Mouse (Mus musculus) kidney, embryonic 15.5 days (tissue): Measurements from ENCODE around the gene Nfam1. TPM values are rescaled to one million over a fixed set of nuclear protein-coding genes. Genes with fewer than 3 reads are reported as not detected.
A peak's percentile ranks its signal among the peaks of the same experiment; 100 is the strongest.

Experiments
- ATAC-seq: fragments of 200-750 bp; cut with Nextera tagmentation; replicated peaks from 2 replicates; pipeline ENCODE4 v1.8.0; 2017; ENCODE audit warnings: moderate TSS enrichment; ENCODE audit not compliant: low FRiP score
- H3K27ac ChIP-seq: fragments of 300-500 bp; sonication (generic); 2 replicates; pipeline ENCODE4 v1.5.1; 2015; ENCODE audit warnings: mild to moderate bottlenecking, inconsistent platforms
- H3K27me3 ChIP-seq: fragments of 300-500 bp; sonication (generic); 2 replicates; pipeline ENCODE4 v1.6.1; 2015; ENCODE audit warnings: inconsistent platforms
- H3K36me3 ChIP-seq: fragments of 300-500 bp; sonication (generic); 2 replicates; pipeline ENCODE4 v1.6.1; 2015; ENCODE audit warnings: inconsistent platforms
- H3K4me1 ChIP-seq: fragments of 300-500 bp; sonication (generic); 2 replicates; pipeline ENCODE4 v1.6.1; 2015; ENCODE audit warnings: inconsistent platforms
- H3K4me2 ChIP-seq: fragments of 300-500 bp; sonication (generic); 2 replicates; pipeline ENCODE4 v1.6.1; 2015; ENCODE audit warnings: moderate library complexity, mild to moderate bottlenecking, inconsistent platforms
- H3K4me3 ChIP-seq: fragments of 300-500 bp; sonication (generic); replicated peaks from 2 replicates; pipeline ENCODE4 v1.5.1; 2015; ENCODE audit warnings: mild to moderate bottlenecking, inconsistent platforms
- H3K9ac ChIP-seq: fragments of 300-500 bp; sonication (generic); 2 replicates; pipeline ENCODE4 v1.6.1; 2015; ENCODE audit warnings: mild to moderate bottlenecking, inconsistent platforms
- H3K9me3 ChIP-seq: fragments of 300-500 bp; sonication (generic); replicated peaks from 2 replicates; pipeline ENCODE4 v1.6.1; 2016; ENCODE audit warnings: inconsistent platforms
- WGBS: fragments of 180-500 bp; shearing (Covaris S2); methylation state at CpG from one replicate; pipeline ENCODE4 v1.1.7; 2015; ENCODE audit warnings: mixed read lengths; 5-methylcytosine and 5-hydroxymethylcytosine counted together
- polyA plus RNA-seq: library from polyadenylated mRNA; unstranded; fragments of >200 nt; fragmentation: Nextera tagmentation; extraction: Ambion mirVana; gene quantifications from 2 replicates; pipeline ENCODE4 v1.2.1, GENCODE M21; 2015

Gene Nfam1
- polyA plus RNA-seq, 1 experiment from 2014 or later, result 3.0 TPM

- Histone ChIP-seq H3K4me2 (peak overlapping the region; percentile 58), H3K27me3 (peaks cover 41% of the 10 kb centered on the region), H3K27ac (peak overlapping the region; percentile 87), H3K9ac (no peak overlapping the region), H3K36me3 (no peaks in the 10 kb centered on the region), H3K9me3 (no peaks in the 10 kb centered on the region), H3K4me3 (peak overlapping the region; percentile 18; the same call in 1 of the 2 replicates), H3K4me1 (peaks cover 44% of the 10 kb centered on the region)
- WGBS, result 12% methylated on average over 6 of the region's 6 CpGs
- ATAC-seq, result peak; percentile 52
These were observed 65.2 kb downstream of the Nfam1 start for GRCm38 (mm10) chr15:82967947-82968346.

GRCm38 (mm10) chr15:82964266-82964825 lies 68.8 kb downstream of the Nfam1 start:
- no peak overlapping the region for H3K9ac ChIP-seq
- peaks cover 73% of the 10 kb centered on the region for H3K27me3 ChIP-seq
- no peak for ATAC-seq
- WGBS, result 71% methylated on average over 14 of the region's 14 CpGs
- H3K4me2 ChIP-seq, result peak overlapping the region; percentile 75
- H3K9me3 ChIP-seq, result no peaks in the 10 kb centered on the region
- H3K36me3 ChIP-seq, result no peaks in the 10 kb centered on the region
- peak overlapping the region; percentile 52 for H3K4me3 ChIP-seq
- peak overlapping the region; percentile 78 for H3K27ac ChIP-seq
- H3K4me1 ChIP-seq, result peaks cover 73% of the 10 kb centered on the region

DNA sequence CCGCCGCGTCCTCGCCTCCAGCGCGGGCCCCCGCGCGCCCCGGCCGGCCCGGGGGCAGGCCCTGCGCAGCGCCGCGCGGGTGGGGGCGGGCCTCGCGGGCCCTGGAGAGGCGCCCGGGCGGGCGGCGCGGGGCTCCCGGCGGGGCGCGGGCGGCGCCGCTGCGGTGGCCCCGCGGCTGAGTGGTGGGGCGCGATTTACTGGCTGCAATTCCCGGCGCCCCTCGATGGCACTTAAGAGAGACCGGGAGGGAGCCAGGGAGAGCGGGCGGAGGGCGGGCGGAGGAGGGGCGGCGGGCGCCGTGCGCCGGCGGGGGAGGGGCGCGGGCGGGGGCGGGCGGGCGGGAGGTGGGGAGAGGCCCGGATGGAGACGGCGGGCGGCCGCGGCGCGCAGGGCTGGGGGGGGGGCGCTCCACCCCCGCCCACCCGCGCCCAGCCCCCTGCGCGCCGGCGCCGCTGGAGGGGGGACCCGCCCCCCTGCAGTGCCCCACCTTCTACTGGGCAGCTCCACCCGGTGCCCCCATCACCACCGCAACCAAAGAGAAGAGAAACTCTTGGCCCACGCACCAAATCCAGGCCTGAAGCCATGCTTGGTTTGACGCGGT lies 69.5 kb downstream of the Nfam1 start:
- peak overlapping the region; percentile 46 for H3K9ac ChIP-seq
- H3K4me1 ChIP-seq, result peaks cover 73% of the 10 kb centered on the region
- peak overlapping the region; percentile 75 for H3K4me2 ChIP-seq
- no peaks in the 10 kb centered on the region for H3K36me3 ChIP-seq
- H3K9me3 ChIP-seq, result no peaks in the 10 kb centered on the region
- 2% methylated on average over 18 of the region's 82 CpGs for WGBS
- H3K4me3 ChIP-seq, result peak overlapping the region; percentile 52
- peak overlapping the region; percentile 78 for H3K27ac ChIP-seq
- 0 out of 2 replicates have a peak, but pooled peaks have one; percentile 14 for ATAC-seq
- peaks cover 80% of the 10 kb centered on the region for H3K27me3 ChIP-seq

DNA sequence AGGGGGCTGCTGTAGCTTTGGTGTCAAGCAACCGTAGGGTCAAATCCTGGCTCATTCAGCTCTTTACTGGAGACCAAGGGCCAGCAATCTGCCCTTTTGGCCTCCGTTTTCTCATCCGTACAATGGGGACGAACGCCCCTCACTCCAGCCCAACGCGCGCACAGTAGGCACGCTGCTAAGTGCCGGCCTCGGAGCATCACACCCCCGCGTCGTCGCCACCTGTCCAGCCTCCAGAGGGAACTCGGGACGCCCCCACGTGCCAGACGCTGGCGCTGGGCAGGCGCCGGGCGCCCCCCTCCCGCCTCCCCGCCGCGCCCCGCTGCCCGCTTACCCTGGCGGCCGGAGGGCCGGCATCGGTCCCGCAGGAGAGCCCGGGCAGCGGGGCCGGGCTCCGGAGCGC lies 70.0 kb downstream of the Nfam1 start:
- Histone ChIP-seq H3K4me1 (peaks cover 73% of the 10 kb centered on the region), H3K9ac (peak overlapping the region; percentile 46), H3K36me3 (no peaks in the 10 kb centered on the region), H3K27me3 (peaks cover 80% of the 10 kb centered on the region), H3K9me3 (no peaks in the 10 kb centered on the region), H3K4me3 (peak overlapping the region; percentile 52), H3K4me2 (peak overlapping the region; percentile 75), H3K27ac (peak overlapping the region; percentile 15; the same call in 1 of the 2 replicates)
- no peak for ATAC-seq
- 5% methylated on average over 24 of the region's 39 CpGs for WGBS

DNA sequence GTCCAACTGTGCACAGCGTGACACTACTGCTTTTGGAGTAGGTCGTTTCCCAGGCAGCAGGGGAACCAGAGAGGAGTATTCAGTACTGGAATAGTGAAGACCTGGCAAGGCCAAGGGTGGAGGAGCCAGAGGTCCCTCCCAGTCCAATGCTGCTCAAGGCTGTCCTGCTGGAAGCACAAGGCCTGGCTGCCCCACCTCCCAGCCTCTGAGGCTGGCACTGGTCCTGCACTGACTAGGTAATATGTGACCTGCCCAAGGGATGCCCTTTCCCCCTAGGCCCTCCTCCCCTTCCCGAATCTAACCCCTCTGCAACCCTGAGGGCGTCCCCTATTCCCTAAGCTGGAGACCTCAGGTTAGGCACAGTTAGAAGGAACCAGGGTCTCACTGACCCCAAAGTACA lies 70.6 kb downstream of the Nfam1 start:
- 43% methylated on average over 4 of the region's 4 CpGs for WGBS
- peak overlapping the region; percentile 52 for H3K4me3 ChIP-seq
- 0 out of 2 replicates have a peak overlapping the region, but pooled peaks have one; percentile 22 for H3K27ac ChIP-seq
- H3K27me3 ChIP-seq, result peaks cover 82% of the 10 kb centered on the region
- ATAC-seq, result no peak
- H3K9ac ChIP-seq, result 0 out of 2 replicates have a peak overlapping the region, but pooled peaks have one; percentile 46
- no peaks in the 10 kb centered on the region for H3K36me3 ChIP-seq
- peak overlapping the region; percentile 75 for H3K4me2 ChIP-seq
- H3K4me1 ChIP-seq, result peaks cover 73% of the 10 kb centered on the region
- H3K9me3 ChIP-seq, result no peaks in the 10 kb centered on the region

- under 1% methylated on average over 26 of the region's 26 CpGs for WGBS
- no peaks in the 10 kb centered on the region for H3K9me3 ChIP-seq
- peaks cover 82% of the 10 kb centered on the region for H3K27me3 ChIP-seq
- no peak overlapping the region for H3K27ac ChIP-seq
- peaks cover 78% of the 10 kb centered on the region for H3K4me1 ChIP-seq
- peak overlapping the region; percentile 36 for H3K9ac ChIP-seq
- no peaks in the 10 kb centered on the region for H3K36me3 ChIP-seq
- peak overlapping the region; percentile 75 for H3K4me2 ChIP-seq
- H3K4me3 ChIP-seq, result peak overlapping the region; percentile 31
- peak; percentile 13; the same call in 1 of the 2 replicates for ATAC-seq
These were observed 72.1 kb downstream of the Nfam1 start for GRCm38 (mm10) chr15:82960786-82961561.

DNA sequence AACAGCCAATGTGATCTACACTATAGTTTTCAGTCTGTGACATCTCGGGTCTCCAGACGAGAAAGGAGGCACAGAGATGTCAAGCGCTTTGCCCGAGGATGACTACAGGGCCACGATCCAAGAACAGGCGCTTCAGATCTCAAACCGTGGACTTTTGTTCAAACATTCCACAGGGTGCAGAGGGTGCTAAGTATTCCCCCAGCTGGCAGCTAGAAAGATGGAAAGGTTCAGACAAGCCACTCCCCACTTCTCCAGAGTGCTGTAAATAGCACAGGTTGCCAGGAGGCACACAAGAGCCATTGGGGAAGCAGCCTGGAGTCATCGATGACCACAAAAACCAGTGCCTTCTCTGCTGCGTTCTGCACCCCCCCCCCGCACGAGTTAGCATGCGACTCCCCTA lies 74.0 kb downstream of the Nfam1 start:
- H3K4me2 ChIP-seq, result peak overlapping the region; percentile 42
- 45% methylated on average over 12 of the region's 12 CpGs for WGBS
- no peak overlapping the region for H3K9ac ChIP-seq
- no peak for ATAC-seq
- no peak overlapping the region for H3K4me3 ChIP-seq
- H3K4me1 ChIP-seq, result peaks cover 68% of the 10 kb centered on the region
- no peak overlapping the region for H3K27ac ChIP-seq
- H3K36me3 ChIP-seq, result no peaks in the 10 kb centered on the region
- peaks cover 81% of the 10 kb centered on the region for H3K27me3 ChIP-seq
- no peaks in the 10 kb centered on the region for H3K9me3 ChIP-seq

GRCm38 (mm10) chr15:82958253-82958701 lies 74.8 kb downstream of the Nfam1 start:
- Histone ChIP-seq H3K4me1 (peaks cover 73% of the 10 kb centered on the region), H3K4me3 (peak overlapping the region; percentile 18), H3K27me3 (peaks cover 88% of the 10 kb centered on the region), H3K9ac (0 out of 2 replicates have a peak overlapping the region, but pooled peaks have one; percentile 15), H3K27ac (0 out of 2 replicates have a peak overlapping the region, but pooled peaks have one; percentile 2), H3K9me3 (no peaks in the 10 kb centered on the region), H3K36me3 (no peaks in the 10 kb centered on the region), H3K4me2 (peak overlapping the region; percentile 42)
- peak; percentile 55 for ATAC-seq
- 8% methylated on average over 16 of the region's 16 CpGs for WGBS

DNA sequence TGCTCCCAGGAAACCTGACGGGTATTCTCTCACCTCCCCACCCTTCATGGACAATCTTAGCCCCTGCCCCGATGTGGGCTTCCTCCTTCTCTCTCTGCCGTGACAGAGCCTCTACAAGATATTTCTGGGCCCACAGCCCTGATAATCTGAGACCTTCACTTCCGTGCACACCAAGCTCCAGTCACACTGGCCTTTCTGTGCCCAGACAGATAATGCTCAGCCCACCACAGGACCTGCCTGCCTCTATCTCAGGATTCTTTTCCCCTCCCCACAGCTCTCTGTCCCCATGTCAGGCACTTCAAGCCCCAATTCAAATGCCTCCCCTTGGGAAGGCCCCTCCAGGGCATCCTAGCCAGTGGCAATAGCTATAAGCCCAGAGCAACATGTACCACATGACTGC lies 76.4 kb downstream of the Nfam1 start:
- H3K27me3 ChIP-seq, result peaks cover 91% of the 10 kb centered on the region
- H3K27ac ChIP-seq, result no peak overlapping the region
- H3K4me3 ChIP-seq, result no peak overlapping the region
- no peak overlapping the region for H3K9ac ChIP-seq
- no peaks in the 10 kb centered on the region for H3K36me3 ChIP-seq
- WGBS, result 66% methylated on average over 4 of the region's 4 CpGs
- H3K9me3 ChIP-seq, result no peaks in the 10 kb centered on the region
- no peak overlapping the region for H3K4me2 ChIP-seq
- H3K4me1 ChIP-seq, result peaks cover 74% of the 10 kb centered on the region
- no peak for ATAC-seq

DNA sequence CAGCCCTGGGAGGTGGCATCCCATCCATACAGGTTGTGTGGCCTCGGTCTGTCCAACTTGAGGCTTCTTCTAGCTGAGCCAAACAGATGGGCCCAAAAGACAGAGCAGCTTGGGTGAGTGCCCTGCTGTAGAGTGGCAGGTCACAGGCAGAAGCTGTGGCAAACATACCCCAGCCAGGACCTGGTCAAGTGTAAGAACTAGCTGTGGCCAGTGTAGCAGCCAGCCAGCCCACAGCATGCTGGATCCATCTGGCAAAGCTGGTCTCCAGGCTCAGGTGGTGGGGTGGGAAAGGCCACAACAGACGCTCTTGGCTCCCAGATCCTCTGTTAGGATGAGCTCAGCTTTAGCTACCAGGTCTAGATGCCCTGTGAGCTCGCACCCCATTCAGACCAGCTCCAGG lies 76.8 kb downstream of the Nfam1 start:
- peaks cover 70% of the 10 kb centered on the region for H3K4me1 ChIP-seq
- ATAC-seq, result no peak
- H3K27me3 ChIP-seq, result peaks cover 91% of the 10 kb centered on the region

GRCm38 (mm10) chr15:82955286-82955685 lies 77.8 kb downstream of the Nfam1 start:
- no peak overlapping the region for H3K9ac ChIP-seq
- no peaks in the 10 kb centered on the region for H3K36me3 ChIP-seq
- H3K4me1 ChIP-seq, result peaks cover 68% of the 10 kb centered on the region
- no peak overlapping the region for H3K4me2 ChIP-seq
- ATAC-seq, result no peak
- H3K4me3 ChIP-seq, result no peak overlapping the region
- H3K9me3 ChIP-seq, result no peaks in the 10 kb centered on the region
- 83% methylated on average over 8 of the region's 8 CpGs for WGBS
- H3K27ac ChIP-seq, result no peak overlapping the region
- peaks cover 91% of the 10 kb centered on the region for H3K27me3 ChIP-seq

More for the DNA sequence above, 76.8 kb downstream of the Nfam1 start:
- Histone ChIP-seq H3K4me3 (no peak overlapping the region), H3K9ac (no peak overlapping the region), H3K4me2 (no peak overlapping the region), H3K9me3 (no peaks in the 10 kb centered on the region), H3K27ac (no peak overlapping the region), H3K36me3 (no peaks in the 10 kb centered on the region)
- WGBS, result 94% methylated on average over 3 of the region's 3 CpGs

DNA sequence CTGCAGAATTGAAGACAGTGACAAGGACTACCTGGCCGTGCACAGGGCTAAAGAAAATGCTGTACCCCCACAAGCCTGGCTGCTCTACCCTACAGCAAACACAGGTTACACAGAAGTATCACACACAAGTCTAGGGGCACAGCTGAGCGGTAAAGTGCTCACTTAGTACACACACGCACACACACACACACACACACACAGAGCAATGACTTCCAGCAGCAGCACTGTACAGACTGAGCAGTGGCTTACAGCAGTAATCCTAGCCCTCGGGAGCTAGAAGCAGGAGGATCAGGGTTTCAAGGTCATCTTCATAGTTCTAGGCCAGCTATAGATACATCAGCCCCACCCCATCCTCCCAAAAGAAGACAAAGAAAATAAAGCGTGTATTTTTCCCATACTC lies 79.1 kb downstream of the Nfam1 start:
- Histone ChIP-seq H3K9me3 (no peaks in the 10 kb centered on the region), H3K4me1 (peaks cover 60% of the 10 kb centered on the region), H3K9ac (no peak overlapping the region), H3K36me3 (no peaks in the 10 kb centered on the region), H3K4me2 (no peak overlapping the region), H3K27ac (no peak overlapping the region), H3K4me3 (no peak overlapping the region), H3K27me3 (peaks cover 86% of the 10 kb centered on the region)
- no peak for ATAC-seq
- WGBS, result 74% methylated on average over 5 of the region's 5 CpGs
